Mouse (Mus musculus): ENCODE data around the gene Gon7.

DNA sequence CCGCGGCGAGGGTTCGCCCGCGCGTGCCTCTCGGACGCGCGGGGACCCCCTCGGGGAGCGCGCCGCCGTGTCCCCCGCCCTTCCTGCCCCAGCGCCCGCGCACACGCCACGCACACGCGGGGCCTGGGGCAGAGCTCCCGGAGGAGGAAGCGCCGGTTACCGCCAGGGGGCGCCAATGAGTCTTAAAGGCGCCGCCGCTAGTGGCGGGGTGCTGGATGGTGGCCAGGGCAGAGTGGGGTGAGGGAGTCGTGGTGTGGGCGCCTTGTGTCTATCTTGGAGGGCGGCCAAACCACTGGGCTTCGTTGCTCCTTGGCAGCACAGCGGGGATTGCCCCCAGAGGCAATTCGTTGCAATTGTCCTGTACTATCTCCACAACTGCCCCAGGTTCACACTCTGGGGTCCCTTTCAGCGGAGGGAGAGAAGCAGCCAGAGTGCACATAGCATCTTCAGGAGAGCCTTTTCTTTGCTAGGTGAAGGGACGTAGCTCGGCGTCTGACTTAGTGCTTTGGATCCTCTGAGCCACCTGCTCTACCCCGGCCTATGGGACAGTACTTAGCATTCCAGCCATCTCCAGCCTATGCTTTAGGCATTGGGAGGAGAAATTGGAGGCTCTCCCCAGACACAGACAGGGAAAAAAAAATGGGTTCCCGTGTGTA is 52.3 kb downstream of the Gon7 start:
- no peak for TF ChIP-seq ZNF384 (IDR thresholded peaks at IDR 0.05; ENCODE audit: low read depth, low read length)
- TF ChIP-seq HCFC1 (IDR thresholded peaks at IDR 0.05; ENCODE audit: borderline replicate concordance, insufficient read depth, low read length), result no peak
